Mouse (Mus musculus) layer of hippocampus, postnatal 36 days (tissue): ENCODE measurements around the gene Cdkn2aipnl. TPM values are rescaled to one million over a fixed set of nuclear protein-coding genes. Genes with fewer than 3 reads are reported as not detected.
A peak's percentile ranks its signal among the peaks of the same experiment; 100 is the strongest.

Source experiments
- DNase-seq, 2 experiments: peaks; one replicate each; pipeline ENCODE4 v3.0.0; 2022
- total RNA-seq, 2 experiments: library from RNA; stranded (reverse); gene quantifications; 2 replicates each; pipeline ENCODE4 v1.2.3; 2021

Cdkn2aipnl gene
- total RNA-seq, 2 experiments from 2014 or later = 32.7 to 33.4 TPM

DNA sequence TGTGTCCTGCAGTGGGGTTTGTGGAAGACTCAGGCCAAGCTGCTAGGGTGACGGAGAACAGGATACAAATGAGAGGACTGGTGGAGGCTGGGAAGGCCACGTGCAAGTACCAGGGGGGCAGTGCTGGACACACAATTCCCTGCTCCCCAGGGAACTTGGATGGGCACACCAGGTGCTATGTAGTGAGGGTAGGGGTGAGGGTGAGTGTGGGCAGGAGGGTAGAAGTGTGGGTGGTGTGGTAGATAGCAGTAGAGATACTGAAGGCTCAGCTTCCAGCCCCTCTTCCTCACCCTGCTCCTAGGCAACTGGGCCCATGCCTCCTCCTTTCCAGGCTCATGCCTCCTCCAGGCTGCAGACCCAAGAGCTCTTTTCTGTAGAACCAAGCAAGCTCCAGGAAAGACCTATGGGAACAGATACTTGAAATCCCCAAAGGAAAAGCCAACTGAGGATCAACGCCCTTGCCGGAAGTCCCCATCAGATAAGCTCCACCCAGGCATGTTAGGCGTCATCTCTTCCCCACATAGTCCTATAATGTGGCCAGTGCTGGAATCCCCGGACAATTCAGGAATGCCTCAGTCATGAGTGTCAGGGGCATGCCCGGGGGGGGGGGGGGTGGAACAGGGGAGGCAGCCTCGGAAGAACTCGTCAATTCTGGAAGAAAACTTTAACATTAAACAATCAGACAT, 18.2 kb upstream of the Cdkn2aipnl start:
- no peak for DNase-seq

- no peak for DNase-seq
Measured at GRCm38 (mm10) chr11:51949919-51950318, 17.5 kb upstream of the Cdkn2aipnl start.

DNA sequence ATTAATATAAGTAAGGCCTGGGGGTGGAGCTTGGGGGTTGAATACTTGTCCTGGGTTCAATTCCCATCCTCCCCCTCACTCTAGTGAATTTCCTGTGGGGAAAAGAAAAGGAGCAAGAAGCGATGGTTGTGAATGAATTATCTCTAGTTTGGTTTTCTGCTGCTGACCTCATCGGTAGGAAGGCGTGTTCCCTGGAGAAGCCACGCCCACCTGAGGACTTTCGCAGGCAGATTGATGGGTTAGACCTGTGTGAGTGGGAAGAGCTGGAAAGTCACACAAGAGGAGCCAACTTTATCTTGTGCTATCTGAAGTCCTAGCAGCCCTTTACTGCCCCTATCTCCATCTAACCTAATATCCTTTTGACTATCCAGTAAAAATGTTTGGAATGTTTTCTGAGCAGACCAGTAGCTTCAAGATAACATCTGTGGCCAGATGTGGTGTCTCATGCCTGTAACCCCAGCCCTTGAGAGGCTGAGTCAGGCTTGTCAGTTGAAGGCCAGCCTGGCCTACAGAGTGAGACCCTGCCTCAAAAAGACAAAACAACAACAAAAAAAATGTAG, 15.5 kb upstream of the Cdkn2aipnl start:
- no peak for DNase-seq

DNA sequence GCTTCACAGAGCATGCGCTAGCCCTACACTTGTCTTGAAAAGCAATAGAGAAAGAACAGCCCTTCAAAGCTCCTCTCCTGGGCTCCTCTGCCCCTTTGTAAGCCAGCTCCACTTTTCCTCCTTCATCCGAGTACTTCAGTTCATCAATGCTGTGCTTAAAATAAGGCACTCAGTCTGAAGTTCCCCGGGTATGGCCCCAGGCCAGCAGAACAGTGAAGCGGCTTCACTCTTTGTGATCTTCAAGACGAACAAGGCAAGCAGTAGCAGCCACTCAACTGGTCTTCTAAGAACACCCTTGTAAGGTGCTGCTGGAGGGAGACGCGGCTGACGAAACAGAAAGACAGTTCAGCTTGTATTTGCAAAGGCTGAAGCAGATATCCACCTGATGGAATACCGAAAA, 11.3 kb upstream of the Cdkn2aipnl start:
- no peak for DNase-seq

- no peak for DNase-seq
Measured at GRCm38 (mm10) chr11:51957760-51958159, 9.7 kb upstream of the Cdkn2aipnl start.

DNA sequence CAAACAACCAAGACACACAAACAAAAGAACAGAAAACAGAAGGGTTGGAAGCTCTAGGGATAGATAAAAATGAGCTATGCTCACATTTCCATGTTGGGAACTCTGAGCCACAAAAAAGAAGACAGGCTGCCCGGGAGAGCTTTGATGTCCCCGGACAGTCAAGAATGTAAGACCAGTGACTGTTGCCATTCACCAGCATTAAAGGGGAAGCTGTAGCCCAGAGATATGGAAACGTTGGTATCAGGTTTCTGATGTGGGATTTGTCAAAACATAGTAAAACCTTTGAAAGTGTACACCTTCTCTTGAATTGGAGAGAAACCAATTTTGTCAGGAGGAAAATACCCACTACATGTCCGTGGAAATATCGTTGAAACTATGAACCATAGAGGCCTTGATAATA, 8.0 kb upstream of the Cdkn2aipnl start:
- DNase-seq = no peak

DNA sequence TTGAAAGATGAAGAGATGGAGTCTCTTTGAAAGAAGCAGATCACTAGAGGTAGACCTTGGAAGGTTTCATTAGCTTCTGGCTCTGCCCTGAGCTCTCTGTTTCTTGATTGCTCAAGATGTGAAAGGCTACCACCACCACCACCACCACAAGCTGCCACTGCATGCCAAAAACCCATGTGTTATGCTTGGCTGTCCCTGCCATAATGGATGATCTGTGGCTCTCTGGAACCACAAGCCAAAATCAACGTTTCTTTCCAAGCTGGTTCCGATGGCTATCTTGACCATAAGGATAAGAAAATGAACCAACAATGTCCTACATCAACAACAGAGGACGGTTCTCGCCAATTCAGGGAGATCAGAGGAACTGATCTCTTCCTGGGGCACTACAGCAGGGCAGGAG, 7.4 kb upstream of the Cdkn2aipnl start:
- no peak for DNase-seq

DNA sequence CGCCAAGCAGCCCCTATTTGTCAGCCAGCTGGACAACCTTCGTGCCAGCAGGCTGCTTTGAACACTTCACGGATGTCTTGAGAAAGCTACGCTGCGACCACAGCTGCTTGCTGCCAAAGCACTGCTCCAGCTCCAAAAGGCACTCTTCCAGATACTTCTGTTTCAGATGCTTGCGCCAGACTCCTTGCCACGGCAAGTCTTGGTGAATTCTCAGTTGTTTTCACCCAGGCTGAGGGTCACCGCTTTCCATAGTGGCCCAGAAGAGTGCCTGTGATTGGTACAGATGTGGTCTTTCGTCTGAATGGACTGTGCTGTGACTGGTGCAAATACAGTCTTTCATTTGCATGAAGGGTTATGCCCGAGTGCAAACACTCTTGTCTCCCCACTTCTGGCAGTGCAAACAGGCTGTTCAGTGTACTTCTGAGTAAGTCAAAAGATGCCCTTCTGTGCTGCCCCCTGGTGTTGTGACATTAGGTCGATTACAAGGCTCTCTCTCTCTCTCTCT, 6.4 kb upstream of the Cdkn2aipnl start:
- DNase-seq = peak; percentile 23 to 31

DNA sequence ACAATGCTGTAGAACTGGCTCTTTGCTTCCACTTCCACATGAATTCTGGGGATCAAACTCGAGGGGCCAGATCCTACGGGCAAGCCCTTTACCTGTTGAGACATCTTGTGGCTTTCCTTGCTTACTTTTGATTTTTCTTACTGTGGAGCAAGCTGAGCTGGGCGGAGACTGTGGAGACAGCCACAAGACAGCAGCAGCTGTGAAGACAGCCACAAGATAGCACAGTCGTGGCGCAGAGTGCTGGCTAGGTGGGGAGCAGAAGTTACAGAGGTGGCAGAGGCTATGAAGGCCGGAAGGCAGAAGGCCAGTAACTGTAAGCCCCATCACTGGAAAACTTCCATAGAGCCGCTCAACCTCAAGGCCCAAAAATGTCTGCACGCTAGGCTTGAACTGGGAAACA, 5.7 kb upstream of the Cdkn2aipnl start:
- no peak for DNase-seq

GRCm38 (mm10) chr11:51962277-51962676, 5.2 kb upstream of the Cdkn2aipnl start:
- DNase-seq = no peak

DNA sequence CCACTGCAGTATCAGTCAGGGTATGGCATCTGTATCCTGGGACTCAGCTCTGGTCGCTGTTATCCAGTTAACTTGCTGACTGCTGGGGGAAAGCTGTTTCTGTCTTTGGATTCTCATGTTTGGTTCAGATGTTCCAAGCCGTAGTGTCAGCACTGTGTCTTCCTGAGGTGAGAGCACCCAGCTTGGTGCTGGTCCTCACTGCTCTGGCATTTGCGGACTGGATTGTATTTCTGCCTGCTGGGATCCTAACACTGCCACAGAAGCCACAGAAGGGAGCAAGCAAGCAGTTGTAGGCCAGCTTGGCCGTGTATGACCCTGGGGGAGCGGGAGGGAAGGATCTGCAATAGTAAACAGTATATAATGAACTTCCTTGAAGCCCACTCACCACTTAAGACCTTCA, 810 bp upstream of the Cdkn2aipnl start:
- no peak for DNase-seq

DNA sequence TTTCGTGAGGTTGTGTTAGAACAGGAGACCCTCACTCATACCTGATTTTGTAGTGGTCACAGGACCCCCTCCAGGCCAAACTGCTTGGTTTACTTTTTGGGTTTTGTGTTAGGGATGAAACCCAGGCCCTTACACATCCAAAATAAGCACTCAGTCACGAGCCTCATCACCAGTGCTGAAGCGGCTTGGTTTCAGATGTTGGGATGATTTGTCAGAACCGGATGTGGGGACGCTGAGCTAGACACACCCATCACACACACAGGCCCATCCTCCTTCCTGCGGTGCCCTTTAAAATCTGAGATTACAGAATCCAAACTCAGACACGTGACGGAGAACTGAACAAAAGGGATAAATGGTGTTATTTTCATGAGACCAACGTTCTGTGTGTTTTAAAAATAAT, 1.4 kb downstream of the Cdkn2aipnl start:
- DNase-seq = no peak

DNA sequence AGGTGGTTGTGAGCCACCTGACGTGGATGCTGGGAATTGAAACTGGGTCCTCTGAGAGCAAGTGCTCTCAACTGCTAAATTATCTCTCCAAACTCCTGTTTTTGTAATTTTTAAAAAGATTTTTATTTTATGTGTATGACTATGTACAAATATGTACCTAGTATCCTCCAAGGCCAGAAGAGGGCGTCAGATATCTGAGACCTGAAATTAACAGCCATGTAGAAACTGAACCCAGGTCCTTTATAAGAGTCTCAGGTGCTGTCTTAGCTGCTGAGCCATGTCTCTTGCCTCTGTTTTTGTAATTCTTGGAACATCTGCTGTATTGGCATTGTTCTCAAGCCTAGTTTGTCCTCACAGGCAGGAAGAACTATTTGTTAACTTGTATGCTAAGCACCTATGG, 2.0 kb downstream of the Cdkn2aipnl start:
- DNase-seq = no peak

GRCm38 (mm10) chr11:51971644-51972043, 4.2 kb downstream of the Cdkn2aipnl start:
- DNase-seq = no peak

DNA sequence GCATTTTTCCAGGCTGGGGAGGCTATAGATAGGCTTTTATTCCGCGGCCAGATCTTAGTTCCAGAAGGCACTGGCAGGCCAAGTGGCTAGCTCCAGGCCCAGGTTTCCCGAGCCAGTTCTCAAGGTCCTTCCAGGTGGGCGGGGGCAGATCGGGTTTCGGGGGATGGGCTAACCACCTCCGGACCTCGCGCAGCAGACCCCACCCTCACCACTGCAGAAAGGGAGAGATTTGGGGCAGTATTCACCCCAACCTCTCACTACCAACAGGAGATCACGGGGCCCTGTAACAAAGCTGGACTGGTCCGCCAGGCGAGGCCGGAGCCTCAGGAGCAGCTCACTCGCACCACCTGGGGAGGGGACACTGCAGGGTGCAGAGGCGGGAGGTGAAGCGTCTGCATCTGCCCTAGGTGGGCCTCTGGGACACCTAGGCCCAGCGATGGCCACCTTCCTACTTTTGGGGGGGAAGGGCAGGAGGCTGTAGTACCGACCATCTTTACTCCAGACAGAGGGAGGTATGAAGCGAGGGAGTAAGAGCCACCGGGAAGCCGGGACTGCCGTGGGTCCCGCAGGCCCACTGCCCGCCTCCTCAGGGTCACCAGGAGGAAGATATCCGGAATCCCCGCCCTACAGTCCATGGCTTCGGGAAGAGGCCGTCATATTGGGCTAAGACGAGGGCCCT, 32.3 kb downstream of the Cdkn2aipnl start:
- peak; percentile 21 to 32 for DNase-seq

DNA sequence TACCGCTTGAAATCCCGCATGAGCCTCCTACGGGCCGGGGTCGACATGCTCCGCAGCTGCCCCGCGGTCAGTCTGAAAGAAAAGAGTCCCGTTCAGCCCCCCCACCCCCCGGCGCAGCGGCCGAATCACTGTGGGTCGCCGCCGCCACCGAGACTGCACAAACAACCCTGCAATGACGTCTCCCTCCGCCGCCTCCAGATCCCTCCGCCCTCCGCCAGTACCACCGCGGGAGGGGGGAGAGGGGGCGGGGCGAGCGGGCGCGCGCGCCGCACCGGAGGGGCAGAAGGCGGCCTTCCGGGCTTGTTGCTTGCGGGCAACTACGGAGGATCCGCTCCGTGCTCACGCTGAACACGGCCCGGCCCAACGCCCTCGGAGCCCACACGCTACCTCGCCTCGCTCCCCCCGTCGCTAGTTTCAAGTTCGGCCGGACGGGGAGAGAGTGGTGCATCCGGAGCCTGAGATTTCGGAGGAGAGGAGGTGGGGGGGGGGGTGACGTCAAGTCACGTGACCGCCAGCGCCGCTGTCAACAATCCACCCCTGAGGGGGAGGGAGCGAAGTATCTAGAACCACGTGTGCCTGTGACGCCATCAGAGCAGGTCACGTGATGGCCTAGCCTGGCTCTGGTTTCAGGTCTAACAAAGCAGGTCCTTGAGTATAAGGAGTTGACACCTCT, 33.0 kb downstream of the Cdkn2aipnl start, which contains the start of gene Ube2b:
Gene Ube2b, minus strand, starts transcription at position 473 of the 673 bp plus-strand sequence.
- peak; percentile 91 to 92 for DNase-seq

GRCm38 (mm10) chr11:52001341-52001740, 33.9 kb downstream of the Cdkn2aipnl start:
- DNase-seq = no peak

DNA sequence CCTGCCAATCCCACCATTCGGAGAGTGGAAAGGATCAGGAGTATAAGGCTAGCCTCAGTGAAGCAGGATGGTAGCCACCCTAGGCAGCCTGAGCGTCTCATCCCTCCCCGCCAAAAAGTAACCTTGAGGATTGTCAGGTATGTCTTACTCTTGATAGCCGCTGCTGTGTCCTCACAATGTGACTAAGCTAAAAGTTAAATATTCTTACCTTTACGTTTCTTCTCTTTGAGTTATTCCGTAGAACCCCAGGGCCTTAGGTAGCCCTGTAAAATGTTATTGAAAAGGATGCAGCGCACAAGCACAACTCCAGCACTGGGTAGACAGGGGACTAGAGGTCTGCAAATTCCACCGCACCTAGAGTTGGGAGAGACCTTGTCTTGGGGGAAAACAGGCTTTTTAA, 34.4 kb downstream of the Cdkn2aipnl start:
- no peak for DNase-seq

DNA sequence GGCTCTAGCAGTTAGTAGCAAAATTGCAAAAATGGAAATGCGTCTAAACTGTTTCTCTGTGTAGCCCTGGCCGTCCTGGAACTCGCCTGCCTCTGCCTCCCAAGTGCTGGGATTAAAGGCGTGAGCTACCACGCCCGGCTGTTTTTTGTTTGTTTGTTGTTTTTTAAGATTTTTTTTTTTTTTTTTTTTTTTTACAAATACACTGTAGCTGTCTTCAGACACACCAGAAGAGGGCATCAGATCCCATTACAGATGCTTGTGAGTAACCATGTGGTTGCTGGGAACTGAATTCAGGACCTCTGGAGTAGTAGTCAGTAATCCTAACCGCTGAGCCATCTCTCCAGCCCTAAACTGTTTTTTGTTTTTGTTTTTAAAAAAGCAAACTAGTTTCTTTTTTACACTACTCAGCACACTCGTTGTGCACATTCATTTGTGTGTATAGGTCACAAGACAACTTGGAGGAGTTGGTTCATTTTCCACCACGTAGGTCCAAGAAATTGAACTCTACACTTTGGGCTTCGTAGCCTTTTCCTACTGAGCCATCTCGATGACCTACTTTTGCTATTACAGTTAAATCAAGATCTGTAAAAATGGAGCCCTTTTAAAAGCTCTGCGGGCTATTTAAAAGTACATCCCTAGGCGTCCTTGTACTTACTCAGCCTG, 35.5 kb downstream of the Cdkn2aipnl start:
- no peak for DNase-seq

- DNase-seq = no peak
Measured at GRCm38 (mm10) chr11:52003505-52003771, 36.0 kb downstream of the Cdkn2aipnl start.

DNA sequence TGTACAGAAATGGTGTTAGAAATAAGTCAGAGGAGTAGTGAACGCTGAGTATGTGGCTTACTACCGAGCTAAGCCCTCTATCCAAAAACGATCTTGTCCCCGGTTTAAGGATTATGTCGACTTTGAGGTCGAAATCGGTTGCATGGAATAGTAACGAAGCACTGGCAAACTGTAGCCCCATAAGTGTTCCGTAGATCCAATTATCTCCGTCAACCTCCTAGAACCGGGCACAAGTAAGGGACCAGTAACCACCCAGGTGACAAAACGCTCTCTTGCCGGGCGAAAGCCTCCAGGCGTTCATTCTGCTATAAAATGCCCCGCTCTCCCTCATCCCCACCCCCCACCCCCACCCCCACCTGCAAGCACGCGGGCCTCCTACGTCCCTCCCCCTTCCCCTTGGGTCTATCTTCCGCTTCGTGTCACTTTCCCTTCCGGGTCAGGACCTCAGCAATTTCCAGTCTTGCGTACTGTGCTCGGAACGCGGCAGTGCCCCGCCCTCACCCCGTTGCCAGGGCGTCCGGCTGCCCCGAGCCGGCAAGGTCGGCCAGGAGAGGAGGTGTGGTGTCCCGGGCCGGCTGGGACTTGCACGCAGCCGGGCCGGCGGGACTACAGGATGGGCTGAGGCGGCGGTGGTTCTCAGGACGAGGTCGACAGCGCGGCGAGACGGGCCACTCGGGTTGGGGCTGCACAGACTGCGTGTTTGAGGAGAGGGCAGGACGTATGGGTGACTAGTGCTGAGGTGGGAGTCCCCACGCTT, 36.5 kb downstream of the Cdkn2aipnl start, which contains the start of gene Cdkl3:
Gene Cdkl3, plus strand, starts transcription at position 450 of the 757 bp plus-strand sequence.
- peak; percentile 87 to 89 for DNase-seq

- DNase-seq = no peak
Measured at GRCm38 (mm10) chr11:52005586-52005985, 38.1 kb downstream of the Cdkn2aipnl start.
